Mouse (Mus musculus) erythroblast, embryonic 14.5 days (primary cell): ENCODE measurements around the gene Olfr718-ps1.

Experiments used
- GATA1 ChIP-seq: IDR thresholded peaks from 2 replicates; pipeline ENCODE4 v1.6.1; 2012; ENCODE audit warnings: low read length, inconsistent platforms, mixed read lengths
- TAL1 ChIP-seq: IDR thresholded peaks from 3 replicates; pipeline ENCODE4 v1.6.1; 2012; ENCODE audit warnings: low read length, inconsistent platforms, mixed read lengths

DNA sequence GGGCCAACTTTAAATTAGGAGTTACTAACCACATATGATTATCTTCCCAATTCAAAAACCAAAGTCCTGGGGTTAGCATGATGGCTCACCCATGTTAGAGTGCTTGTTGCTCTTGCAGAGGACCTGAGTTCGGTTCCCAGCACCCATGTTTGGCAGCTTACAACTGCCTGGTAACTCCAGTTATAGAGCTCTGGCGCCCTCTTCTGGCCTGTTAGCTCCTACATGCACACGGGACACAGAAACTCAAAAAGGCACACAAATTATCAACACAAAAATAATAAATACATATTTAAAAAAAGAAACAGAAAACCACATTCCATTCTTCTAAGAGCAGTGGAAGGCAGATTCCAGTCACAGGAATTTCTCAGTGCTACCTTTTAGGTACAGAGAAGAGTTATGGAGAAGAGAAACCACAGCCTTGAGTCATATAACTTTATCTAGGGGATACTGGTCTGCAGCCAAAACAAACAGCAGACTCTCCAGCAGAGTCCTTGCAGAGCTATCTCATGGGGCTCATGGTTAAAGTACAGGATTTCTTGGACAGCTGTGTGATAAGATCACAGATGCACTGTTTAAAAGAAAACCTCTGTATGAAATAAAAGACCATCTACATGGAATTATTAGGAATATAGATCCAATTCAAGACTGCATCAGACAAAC, 30.3 kb upstream of the Olfr718-ps1 start:
- TF ChIP-seq GATA1 (no peak), TAL1 (no peak)
